Mouse (Mus musculus): Measurements from ENCODE around the gene Masp2.

GRCm38 (mm10) chr4:148563595-148563994 lies 38.8 kb upstream of the Masp2 start:
- TF ChIP-seq CTCF (IDR thresholded peaks at IDR 0.05; ENCODE audit: low read depth, low read length): no peak
- no peak for TF ChIP-seq POLR2A (IDR thresholded peaks at IDR 0.05; ENCODE audit: borderline replicate concordance, low read depth, low read length)

Data from bone marrow macrophage, adult 2 months (primary cell).